Mouse (Mus musculus) midbrain, postnatal 0 days (tissue): Measurements from ENCODE around the gene Selenok. TPM values are rescaled to one million over a fixed set of nuclear protein-coding genes. Genes with fewer than 3 reads are reported as not detected.

Experiments used
- ATAC-seq: fragments of 200-750 bp; cut with Nextera tagmentation; 2 replicates; pipeline ENCODE4 v1.8.0; 2017; ENCODE audit warnings: moderate number of reproducible peaks, mild to moderate bottlenecking, moderate TSS enrichment, moderate library complexity; ENCODE audit not compliant: low FRiP score
- DNase-seq: peaks from one replicate; pipeline ENCODE4 v3.0.0-alpha.2; 2015; ENCODE audit warnings: low spot score
- H3K27ac ChIP-seq: fragments of 300-500 bp; sonication (generic); 2 replicates; pipeline ENCODE4 v1.5.1; 2014; ENCODE audit warnings: low read depth, mild to moderate bottlenecking, low read length, mixed read lengths
- H3K27me3 ChIP-seq: fragments of 300-500 bp; sonication (generic); 2 replicates; pipeline ENCODE4 v1.6.1; 2014; ENCODE audit warnings: low read length, control low read depth, mixed read lengths; ENCODE audit not compliant: insufficient read depth
- H3K36me3 ChIP-seq: fragments of 300-500 bp; sonication (generic); 2 replicates; pipeline ENCODE4 v1.6.1; 2014; ENCODE audit warnings: low read length, control low read depth, mixed read lengths; ENCODE audit not compliant: insufficient read depth
- H3K4me1 ChIP-seq: fragments of 300-500 bp; sonication (generic); 2 replicates; pipeline ENCODE4 v1.6.1; 2014; ENCODE audit warnings: mild to moderate bottlenecking, control low read depth, antibody characterized with exemption, low read length, mixed read lengths; ENCODE audit not compliant: insufficient read depth
- H3K4me2 ChIP-seq: fragments of 300-500 bp; sonication (generic); 2 replicates; pipeline ENCODE4 v1.6.1; 2014; ENCODE audit warnings: low read depth, mild to moderate bottlenecking, low read length, mixed read lengths; ENCODE audit not compliant: poor library complexity, severe bottlenecking
- H3K4me3 ChIP-seq: fragments of 300-500 bp; sonication (generic); 2 replicates; pipeline ENCODE4 v1.5.1; 2014; ENCODE audit warnings: low read depth, mild to moderate bottlenecking, low read length, moderate library complexity
- H3K9ac ChIP-seq: fragments of 300-500 bp; sonication (generic); replicated peaks from 2 replicates; pipeline ENCODE4 v1.6.1; 2014; ENCODE audit warnings: mild to moderate bottlenecking, low read length, moderate library complexity, mixed read lengths; ENCODE audit not compliant: poor library complexity, severe bottlenecking
- H3K9me3 ChIP-seq: fragments of 300-500 bp; sonication (generic); 2 replicates; pipeline ENCODE4 v1.6.1; 2016; ENCODE audit warnings: low read length, control low read depth
- CTCF ChIP-seq: IDR thresholded peaks from 2 replicates; pipeline ENCODE4 v1.5.1; 2016; ENCODE audit warnings: antibody characterized with exemption, mild to moderate bottlenecking
- whole genome bisulfite sequencing: fragments of 180-500 bp; shearing (Covaris S2); extraction: QIAGEN DNeasy Blood & Tissue Kit; methylation state at CpG from one replicate; pipeline ENCODE4 v1.1.7; 2014; 5-methylcytosine and 5-hydroxymethylcytosine counted together
- polyA plus RNA-seq: library from polyadenylated mRNA; unstranded; fragments of >200 nt; fragmentation: Nextera tagmentation; extraction: Ambion mirVana; gene quantifications from 2 replicates; pipeline ENCODE4 v1.2.1, GENCODE M21; 2015
- total RNA-seq: library from RNA; depleted of rRNA; stranded (reverse); fragments of >200 nt; gene quantifications from 2 replicates; pipeline ENCODE4 v1.2.3, GENCODE M21; 2014

Gene Selenok
- total and polyA plus RNA-seq, 2 experiments from 2014 or later, result 82.8 to 420 TPM

DNA sequence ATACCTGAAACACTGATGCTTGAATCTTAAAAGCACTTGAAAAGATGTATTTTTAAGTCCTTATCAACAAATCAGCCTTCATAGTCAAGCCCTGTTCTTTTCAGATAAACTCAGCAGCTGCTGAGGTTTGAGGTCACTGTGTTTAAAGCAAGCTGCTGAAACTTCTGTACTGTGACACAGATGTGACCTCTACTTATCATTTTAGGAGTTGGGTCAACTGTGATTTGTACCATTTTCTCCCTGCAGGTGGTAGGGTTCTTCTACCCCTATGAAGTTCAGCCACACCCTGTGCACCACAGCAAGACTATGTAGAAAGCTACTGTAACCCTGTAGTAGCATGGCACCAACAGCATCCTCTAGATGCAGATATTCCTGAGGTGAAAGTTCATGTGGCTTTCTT is 29.2 kb downstream of the Selenok start:
- DNase-seq, result no peak
- peaks cover 44% of the 10 kb centered on the region for H3K36me3 ChIP-seq

DNA sequence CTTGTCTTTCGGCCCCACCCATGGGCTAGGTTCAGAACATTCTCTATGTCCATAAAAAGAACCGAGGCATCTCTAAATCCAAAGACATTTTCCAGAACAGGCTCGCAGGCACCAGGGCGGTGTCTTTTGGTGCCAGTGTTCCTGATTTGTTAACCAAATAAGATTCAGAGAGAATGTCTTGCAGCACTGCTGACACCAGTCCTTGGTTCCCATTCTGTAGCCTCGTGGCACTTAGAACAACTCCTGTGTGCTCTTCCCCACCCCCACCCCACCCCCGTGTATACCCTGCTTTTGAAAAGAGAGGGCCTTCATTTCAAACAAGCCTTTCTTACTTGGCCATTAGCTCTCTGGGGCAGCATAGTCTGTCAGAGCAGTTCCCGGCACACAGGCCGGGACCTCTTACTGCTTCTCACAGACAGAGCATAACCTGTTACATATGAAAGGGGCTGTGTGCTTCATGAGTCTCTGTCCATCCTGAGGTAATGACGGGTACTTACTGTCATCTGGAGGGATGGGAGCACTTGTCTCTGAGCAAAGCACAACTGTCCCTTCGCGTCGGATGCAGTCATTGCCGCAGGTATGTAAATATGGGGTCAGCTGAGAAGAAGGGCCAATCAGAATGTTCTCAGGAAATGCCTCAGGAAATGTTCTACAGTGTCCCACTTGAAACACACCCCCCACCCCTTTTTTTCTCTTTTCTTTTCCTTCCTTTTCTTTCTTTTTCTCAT is 30.8 kb downstream of the Selenok start:
- Histone ChIP-seq H3K27ac (no peak overlapping the region), H3K4me1 (no peaks in the 10 kb centered on the region), H3K9me3 (no peaks in the 10 kb centered on the region), H3K9ac (no peak overlapping the region), H3K4me2 (no peak overlapping the region), H3K27me3 (no peaks in the 10 kb centered on the region), H3K36me3 (peaks cover 30% of the 10 kb centered on the region), H3K4me3 (no peak overlapping the region)
- DNase-seq (no peak), ATAC-seq (no peak)
- 78% methylated on average over 13 of the region's 13 CpGs for WGBS
- no peak for TF ChIP-seq CTCF

More for the DNA sequence above, 29.2 kb downstream of the Selenok start:
- Histone ChIP-seq H3K9ac (no peak overlapping the region), H3K4me2 (no peak overlapping the region), H3K4me3 (no peak overlapping the region), H3K27me3 (no peaks in the 10 kb centered on the region), H3K9me3 (no peaks in the 10 kb centered on the region), H3K4me1 (no peaks in the 10 kb centered on the region), H3K27ac (no peak overlapping the region)
- ATAC-seq, result no peak
- no peak for TF ChIP-seq CTCF

DNA sequence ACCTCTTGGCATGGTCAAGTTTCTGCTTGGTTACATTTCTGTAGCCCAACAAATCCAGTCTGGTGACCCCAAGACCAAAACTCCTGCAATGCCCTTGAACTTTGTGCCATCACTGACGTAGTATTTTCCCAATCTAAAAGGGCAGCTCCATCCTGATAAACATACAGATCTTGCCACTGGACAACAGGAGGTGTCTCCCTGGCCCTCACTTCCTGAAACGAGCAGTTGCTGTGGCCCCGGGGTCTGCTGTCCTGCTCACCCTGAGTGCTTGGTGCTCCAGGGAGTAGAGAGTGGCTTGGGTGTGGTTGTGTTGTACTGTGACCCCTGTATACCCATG is 31.3 kb downstream of the Selenok start:
- H3K27me3 ChIP-seq, result no peaks in the 10 kb centered on the region
- no peak overlapping the region for H3K9ac ChIP-seq
- ATAC-seq (no peak), DNase-seq (no peak)
- no peak overlapping the region for H3K4me2 ChIP-seq
- WGBS, result 87% methylated on average over 3 of the region's 3 CpGs
- no peak for TF ChIP-seq CTCF
- H3K4me1 ChIP-seq, result no peaks in the 10 kb centered on the region
- no peak overlapping the region for H3K4me3 ChIP-seq
- peaks cover 25% of the 10 kb centered on the region for H3K36me3 ChIP-seq
- no peaks in the 10 kb centered on the region for H3K9me3 ChIP-seq
- no peak overlapping the region for H3K27ac ChIP-seq

DNA sequence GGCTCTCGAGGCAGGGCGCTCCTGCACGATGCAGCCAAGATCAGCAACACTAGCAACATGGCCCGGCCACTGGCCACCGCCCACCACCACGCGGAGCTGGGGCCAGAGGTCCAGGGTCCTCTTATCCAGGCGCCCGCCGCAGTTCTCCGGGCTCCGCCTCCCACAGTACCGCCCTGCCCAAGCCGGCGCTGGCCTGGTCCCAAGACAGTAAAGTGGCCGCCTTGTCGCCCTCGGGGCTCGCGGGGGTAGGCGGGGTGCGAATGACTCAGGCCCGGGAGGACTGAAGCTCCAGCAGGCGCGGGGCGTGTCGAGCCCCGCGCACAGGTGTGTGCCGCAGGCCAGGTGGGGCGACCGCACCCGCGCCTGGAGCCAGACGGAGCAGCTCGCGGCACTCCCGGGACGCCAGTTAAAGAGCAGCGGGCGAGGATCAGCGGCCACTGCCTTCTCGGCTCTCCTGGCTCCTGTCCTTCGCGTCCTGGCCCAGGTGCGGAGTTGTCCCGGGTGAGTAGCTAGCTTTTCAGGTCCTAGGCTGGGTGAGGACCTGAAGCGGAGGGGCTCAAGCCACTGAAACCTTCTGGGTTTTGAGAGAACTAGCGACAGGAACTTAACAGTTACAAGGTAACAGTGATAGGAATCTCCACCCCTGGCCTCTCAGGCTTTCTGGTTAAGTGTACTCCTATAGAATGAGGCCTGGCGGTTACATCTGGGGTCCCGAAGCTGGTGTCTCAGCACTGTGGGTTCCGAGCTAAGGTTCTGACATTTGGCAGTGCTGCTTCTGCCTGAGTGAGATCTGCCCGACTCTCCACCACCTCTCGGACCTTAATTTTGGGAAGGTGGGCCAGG is 40.8 kb downstream of the Selenok start, which contains the start of the genes Il17rb and Chdh:
TSS of gene Il17rb (minus strand) at position 164 of the 843 bp plus-strand sequence.
TSS of gene Chdh (plus strand) at position 291 of the 843 bp plus-strand sequence.
- ATAC-seq, result peak; percentile 55
- no peaks in the 10 kb centered on the region for H3K36me3 ChIP-seq
- H3K4me3 ChIP-seq, result peak within 1 kb of the TSS; percentile 32
- DNase-seq, result peak; percentile 32
- H3K27ac ChIP-seq, result no peak within 1 kb of the TSS
- peaks cover 5% of the 10 kb centered on the region; the same call in 1 of the 2 replicates for H3K27me3 ChIP-seq
- H3K4me1 ChIP-seq, result peaks cover 8% of the 10 kb centered on the region; the same call in 1 of the 2 replicates
- no peak for TF ChIP-seq CTCF
- no peaks in the 10 kb centered on the region for H3K9me3 ChIP-seq
- H3K4me2 ChIP-seq, result peak within 1 kb of the TSS; percentile 66
- H3K9ac ChIP-seq, result peak within 1 kb of the TSS; percentile 46
- WGBS, result 11% methylated on average over 50 of the region's 54 CpGs

DNA sequence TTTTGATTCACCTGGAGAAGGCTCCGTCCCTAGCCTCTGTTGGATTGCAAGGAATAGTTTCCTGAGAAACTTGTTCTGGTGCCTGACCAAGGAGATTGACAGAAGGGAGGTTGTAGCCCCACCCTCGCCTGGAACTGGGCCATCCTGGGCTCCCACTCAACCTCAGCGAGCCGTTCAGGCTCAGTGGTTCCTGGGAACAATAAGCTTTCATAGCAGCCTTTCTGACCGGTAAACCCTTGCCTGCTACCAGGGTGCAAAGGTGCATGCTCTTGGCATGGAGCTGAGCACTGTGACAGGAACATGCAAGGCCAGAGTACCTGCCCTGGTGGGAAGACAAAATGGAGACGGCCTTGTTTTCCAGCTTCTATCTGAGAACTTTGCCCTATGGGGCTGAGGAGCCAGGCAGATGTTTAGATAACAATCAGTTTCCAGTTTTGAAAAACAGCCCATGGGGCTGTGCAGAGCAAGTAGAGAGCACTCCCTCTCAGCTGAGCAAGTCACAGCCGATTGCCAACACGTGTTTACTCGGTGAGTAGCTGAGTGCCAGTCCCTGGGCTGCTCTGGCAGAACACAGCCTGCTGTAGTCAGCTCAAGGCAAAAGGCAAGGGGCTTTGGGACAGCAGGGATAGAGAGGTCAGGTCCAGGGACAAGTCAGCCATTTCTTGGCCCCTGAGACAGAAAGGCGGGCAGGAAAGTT is 41.9 kb downstream of the Selenok start:
- WGBS, result 69% methylated on average over 10 of the region's 10 CpGs
- peak; percentile 42 for DNase-seq
- H3K9me3 ChIP-seq, result no peaks in the 10 kb centered on the region
- no peak for ATAC-seq
- no peak overlapping the region for H3K27ac ChIP-seq
- no peaks in the 10 kb centered on the region for H3K36me3 ChIP-seq
- no peak overlapping the region for H3K4me2 ChIP-seq
- no peak overlapping the region for H3K4me3 ChIP-seq
- no peak for TF ChIP-seq CTCF
- peaks cover 8% of the 10 kb centered on the region; the same call in 1 of the 2 replicates for H3K4me1 ChIP-seq
- peaks cover 5% of the 10 kb centered on the region; the same call in 1 of the 2 replicates for H3K27me3 ChIP-seq
- no peak overlapping the region for H3K9ac ChIP-seq
